Mouse (Mus musculus): Measurements from ENCODE around the gene Fgf2. TPM values are rescaled to one million over a fixed set of nuclear protein-coding genes. Genes with fewer than 3 reads are reported as not detected.

The Fgf2 gene
- 1 to 10 TPM; 1.6 to 2.3 TPM for total RNA-seq (2021)

DNA sequence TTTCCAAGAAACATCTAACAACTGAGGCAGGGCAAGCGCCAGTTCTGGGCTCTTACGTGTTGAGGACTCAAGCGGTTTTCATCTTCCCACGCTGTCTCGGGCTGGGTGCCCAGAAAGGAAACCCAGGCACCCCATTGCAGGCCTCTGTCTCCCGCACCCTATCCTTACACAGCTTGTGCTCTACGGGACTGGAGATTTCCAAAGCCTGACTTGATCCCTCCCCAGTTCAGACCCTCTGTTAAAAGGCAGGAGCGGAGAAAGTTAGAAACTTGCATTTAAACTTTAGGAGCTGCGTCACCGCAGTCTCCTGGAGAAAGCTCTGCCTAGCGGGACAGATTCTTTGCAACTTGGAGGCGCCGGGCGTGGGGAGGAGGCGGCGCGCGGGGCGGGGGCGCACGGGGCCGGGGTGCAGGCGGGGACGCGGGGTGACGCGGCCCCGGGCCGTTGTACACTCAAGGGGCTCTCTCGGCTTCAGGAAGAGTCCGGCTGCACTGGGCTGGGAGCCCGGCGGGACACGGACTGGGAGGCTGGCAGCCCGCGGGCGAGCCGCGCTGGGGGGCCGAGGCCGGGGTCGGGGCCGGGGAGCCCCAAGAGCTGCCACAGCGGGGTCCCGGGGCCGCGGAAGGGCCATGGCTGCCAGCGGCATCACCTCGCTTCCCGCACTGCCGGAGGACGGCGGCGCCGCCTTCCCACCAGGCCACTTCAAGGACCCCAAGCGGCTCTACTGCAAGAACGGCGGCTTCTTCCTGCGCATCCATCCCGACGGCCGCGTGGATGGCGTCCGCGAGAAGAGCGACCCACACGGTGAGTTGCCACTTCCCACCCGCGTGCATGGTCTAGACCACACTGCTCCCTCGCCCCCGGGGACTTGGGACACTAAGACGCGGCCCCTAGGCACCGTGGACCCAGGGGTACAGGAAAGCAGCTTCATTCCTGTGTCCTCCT, at the start of gene Fgf2:
Gene Fgf2 (plus strand): TSS at position 126 of the 945 bp plus-strand sequence.
- DNase-seq: peak; percentile 14
- intact Hi-C loops (cut with DNase I): no loop called here

DNA sequence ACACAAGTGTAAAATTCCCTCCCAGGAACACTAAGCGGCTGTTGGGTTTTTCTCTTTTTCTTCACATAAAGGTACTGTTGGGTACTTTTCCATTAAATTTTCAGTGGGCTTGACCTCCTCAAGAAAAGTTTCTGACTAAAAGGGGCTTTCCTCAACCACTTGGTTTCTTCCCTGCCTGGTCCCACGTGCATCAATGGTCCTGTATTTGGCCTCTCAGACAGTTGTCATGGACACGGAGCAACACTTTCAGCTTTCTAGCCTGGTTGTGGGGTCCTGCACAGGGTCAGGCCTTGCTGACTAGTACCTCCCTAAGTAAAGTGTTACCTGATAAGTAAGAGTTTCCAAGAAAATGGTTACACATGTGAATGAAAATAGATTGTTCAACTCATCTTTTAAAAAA, 48.7 kb upstream of the Fgf2 start:
- DNase-seq: no peak
- intact Hi-C loops (cut with DNase I): no loop called here

DNA sequence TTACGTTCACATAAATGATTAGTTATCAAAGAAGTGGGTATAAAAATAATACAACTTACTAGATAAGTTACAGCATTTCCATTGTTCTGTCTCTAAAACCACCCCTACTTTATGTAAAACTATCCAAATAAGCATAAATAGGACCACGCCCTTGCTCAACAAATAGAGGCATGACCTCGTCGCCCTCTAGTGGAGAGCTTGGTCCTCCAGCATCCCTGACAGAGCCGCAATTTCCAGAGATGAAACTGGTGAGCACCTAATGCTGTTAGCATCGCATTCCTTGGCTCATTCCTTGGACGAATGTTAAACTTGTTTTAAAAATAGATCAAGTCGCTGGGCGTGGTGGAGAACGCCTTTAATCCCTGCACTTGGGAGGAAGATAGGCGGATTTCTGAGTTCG, 45.5 kb upstream of the Fgf2 start:
- intact Hi-C loops (cut with DNase I): no loop called here
- peak; percentile 45 for DNase-seq

DNA sequence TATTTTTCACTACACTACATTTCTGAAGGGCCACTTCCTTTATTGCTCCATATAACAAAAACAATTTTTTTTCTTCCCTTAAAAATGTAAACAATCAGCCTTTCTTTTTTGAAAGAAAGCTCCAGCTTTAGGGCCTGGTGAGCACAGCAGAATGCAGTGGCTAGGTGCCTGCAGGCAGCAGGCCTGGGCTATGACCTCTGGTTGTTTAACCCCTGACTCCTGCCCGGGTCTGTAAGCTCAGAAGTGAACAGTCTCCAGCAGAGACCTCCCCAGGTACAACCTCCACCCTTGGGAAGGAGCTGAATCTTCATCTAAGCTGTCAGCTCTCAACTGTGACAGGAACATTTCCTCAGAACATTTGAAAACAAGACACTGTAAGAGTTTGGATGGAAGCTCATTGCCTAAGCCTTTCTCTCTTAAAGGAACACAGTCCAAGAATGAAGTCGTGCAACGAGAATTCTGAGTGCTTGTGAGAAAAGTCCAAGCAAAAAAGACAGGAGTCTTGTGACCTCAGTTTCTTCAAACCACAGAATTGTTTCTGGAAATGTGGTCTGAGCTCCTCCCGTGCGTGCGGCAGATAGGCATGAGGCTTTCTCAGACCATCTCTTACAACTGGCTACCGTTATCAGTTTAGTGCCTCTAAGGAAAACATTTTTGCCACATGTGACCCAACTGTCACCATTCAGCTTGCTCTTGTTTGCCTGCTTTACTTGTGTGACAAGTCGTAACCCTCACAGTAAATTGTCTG, 44.6 kb upstream of the Fgf2 start:
- intact Hi-C loops (cut with DNase I): no loop called here
- DNase-seq: no peak

DNA sequence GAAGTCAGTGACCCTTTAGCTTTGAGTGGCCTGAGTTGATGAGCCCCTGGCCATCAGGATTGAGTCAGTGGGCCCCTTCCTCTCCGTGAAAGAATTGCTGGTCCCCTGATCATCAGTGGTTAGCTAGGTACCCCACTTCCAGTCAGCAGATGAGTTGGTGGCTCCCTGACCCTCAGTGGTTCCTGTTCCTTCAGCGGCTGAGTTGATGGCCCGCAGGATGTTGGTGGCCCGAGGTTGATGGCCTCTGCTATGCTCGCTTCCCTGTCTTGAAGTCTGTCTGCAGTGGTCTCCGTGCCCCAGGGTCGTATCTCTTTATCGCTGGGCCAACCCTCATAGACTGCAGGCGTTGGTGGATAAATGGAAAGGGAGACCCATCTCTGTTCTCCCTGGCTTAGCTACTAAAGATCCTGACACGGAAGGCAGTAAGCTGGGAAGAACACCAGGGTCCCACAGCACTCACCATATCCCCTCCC, 36.2 kb upstream of the Fgf2 start:
- intact Hi-C loops (cut with DNase I): loop anchor here (10.0 kb wide), 1 partner anchor 103 kb away; the partner anchor contains the start of gene Spata5
- DNase-seq: peak; percentile 8

DNA sequence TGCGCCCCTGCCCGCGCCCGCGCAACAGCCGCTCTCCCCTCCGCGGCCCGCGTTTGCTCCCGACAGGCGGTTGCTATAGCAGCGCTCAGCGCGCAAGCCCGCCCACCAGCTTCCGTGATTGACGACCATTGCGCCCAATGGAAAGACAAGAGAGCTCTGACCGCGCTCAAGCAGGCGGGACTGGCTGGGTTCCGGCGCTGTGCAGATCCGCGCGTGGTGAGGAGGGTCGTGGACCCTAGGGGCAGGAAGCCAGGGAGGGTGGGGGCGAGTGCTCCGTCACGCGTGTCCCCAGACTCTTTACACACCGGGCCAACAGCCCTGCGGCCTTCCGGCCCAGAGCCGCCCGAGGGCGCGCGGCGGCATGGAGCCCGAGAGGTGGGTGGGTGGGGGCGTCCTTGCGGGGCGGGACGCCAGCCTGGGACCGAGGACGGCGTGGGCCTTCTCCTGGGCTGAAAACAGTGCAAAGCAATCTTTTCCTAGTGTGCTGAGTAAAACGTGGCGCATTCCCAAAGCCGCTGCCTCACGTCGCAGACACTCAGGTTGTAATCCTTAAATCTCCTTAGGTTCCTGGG, 35.7 kb upstream of the Fgf2 start, which contains the start of the genes Bbs12 and Cetn4:
Gene Bbs12 (plus strand): TSS at position 185 of the 572 bp plus-strand sequence.
Gene Cetn4 (minus strand): TSS at position 339 of the 572 bp plus-strand sequence.
- intact Hi-C loops (cut with DNase I): loop anchor here (10.0 kb wide), 1 partner anchor 102 kb away; the partner anchor contains the start of gene Spata5
- peak; percentile 96 for DNase-seq

DNA sequence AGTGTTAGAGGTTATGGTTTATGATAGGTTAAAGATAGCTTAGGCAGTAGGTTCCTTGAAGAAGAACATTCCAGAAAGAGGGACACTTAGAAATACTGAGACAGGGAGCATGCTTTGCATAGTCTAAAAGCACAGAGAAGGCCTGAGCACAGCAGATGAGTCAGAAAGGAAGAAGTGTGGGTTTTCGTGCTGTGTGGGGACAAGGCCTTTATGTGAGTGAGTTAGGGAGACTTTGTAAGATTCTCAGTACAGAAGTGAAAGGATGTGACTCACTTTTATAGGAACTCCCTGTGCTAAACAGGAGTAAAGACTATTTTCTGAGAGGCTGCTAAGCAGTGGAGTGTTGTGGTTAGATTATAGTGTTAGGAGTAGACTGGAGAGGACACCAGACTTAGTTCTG, 34.8 kb upstream of the Fgf2 start:
- no peak for DNase-seq

DNA sequence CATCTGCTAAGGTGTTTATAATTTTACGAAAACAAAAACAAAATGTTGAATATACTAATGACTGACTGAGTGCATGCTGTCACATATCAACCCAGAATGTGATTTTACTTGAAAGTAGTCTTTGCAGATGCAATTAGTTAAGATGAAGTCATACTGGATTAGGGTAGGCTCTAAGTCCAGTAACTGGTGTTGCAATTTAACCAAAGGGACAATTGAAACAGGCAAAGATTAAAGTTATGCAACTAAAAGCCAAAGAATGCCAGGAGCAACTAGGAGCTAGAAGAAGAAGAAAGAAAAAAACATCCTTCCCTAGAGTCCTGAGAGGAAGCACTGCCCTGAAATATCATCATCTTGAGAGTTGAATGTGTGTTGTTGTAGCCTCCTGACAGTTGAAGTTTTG, 31.9 kb upstream of the Fgf2 start:
- intact Hi-C loops (cut with DNase I): loop anchor here (10.0 kb wide), 1 partner anchor 99 kb away; the partner anchor contains the start of gene Spata5
- DNase-seq: no peak

More for the DNA sequence above, 34.8 kb upstream of the Fgf2 start:
- intact Hi-C loops (cut with DNase I): loop anchor here (10.0 kb wide), 1 partner anchor 101 kb away; the partner anchor contains the start of gene Spata5

DNA sequence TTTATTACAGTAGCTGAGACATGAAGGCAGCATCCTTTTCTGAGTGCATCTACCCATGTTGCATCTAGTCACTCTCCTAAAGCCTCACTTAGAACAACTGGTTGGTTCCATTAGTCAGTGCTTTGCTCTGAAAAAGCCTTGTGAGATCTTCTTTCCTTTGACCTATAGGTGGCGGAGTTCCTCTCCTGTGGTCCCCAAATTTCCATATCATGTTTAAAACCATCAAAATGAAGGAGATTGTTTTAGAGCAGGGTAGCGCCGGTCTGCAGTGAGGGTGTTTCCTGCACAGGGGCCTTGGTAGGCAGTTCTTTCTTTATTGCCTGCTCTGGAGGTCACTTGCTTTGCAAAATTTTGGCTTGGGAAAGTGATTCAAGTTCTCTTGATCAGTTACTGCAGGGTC, 23.8 kb upstream of the Fgf2 start:
- intact Hi-C loops (cut with DNase I): no loop called here
- DNase-seq: no peak

DNA sequence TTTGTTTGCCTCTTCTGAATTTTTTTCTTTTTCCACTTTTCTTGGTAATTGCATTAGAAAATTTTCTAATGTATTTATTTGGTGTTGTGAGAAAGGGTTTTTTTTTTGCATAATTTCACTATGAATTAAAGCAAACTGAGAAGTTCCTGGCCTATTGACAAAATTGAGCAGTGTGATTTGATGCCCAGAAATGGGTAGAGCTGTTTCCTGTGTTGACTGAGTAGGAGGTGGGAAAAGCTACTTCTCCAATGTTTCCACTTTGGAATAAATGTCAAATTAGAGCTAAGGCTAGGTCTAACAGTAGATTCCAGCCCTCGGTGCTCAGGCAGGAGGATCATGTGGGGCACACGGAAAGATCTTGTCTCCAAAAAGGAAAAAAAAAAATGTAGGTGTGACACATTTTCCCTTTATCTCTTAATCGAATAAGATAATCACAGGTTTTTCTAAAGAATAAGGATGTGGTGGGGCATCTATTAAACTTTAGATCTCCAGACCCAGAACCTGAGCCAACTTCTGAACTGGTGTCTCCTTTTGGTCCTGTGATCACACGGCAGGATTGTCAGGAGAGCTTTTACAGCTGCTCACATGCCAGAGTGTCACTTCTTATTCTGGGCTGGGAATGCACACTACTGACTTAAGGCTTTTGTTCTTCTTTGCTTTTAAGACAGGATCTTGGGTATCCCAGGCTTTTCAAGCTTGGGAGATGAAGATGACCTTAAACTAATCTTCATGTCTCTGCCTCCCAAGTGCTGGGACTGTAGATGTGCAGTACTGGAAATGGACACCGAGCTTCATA, 22.6 kb upstream of the Fgf2 start:
- intact Hi-C loops (cut with DNase I): no loop called here

DNA sequence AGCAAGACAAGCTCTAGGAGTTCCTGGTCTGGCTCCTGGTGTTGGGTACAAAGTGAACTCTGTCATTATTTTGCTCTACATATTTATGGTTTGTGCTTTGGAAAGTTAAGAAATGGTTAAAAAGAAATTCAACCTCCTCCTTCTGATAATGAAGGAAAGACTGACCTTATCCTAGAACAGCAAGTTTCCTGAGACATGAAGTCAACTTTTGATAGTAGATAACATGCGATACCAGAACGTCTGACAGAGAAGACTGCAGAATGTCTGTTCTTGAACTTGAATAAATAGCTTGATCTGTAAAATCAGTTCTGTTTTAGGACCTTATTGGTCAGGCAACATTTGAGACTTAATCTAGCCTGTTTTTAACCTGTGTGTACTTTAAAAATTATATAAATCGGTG, 21.5 kb upstream of the Fgf2 start:
- DNase-seq: no peak
- intact Hi-C loops (cut with DNase I): no loop called here

More for the DNA sequence above, 22.6 kb upstream of the Fgf2 start:
- DNase-seq: no peak

DNA sequence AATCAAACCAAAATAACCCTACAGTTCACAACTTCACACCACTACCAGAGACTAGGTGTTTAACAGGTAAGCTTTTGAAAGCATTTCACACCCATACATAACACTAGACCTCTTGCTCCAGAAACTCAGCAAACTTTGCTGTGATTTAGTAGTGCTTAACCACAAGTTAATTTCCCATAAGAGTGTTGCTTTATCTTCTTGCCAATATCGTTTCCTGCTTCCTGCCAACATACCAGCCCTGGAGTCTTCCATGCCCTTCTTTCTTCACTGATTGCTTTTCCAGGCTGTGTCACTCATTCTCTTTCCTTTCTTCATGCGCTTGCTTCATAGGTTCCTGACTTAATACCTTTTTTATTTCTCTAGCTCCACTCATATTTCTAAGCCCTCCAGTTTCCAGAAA, 19.7 kb upstream of the Fgf2 start:
- no peak for DNase-seq
- intact Hi-C loops (cut with DNase I): no loop called here

DNA sequence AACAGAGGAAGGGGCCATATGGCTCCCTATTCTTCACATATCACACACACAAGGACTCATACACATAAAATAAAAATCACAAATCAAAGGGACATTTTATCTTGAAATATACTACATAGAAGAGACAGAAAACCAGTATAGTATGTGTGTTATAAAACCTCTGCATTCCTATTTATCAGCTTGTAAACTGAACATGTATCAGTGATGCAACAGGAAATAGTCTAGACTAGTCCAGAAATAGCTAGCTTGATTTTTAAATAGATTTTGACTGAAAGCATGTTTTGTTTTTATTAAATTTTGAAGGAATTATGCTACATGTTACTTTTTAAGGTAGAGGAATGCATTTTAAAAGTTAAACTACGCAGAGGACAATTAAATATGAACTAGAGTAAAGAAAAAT, 18.2 kb upstream of the Fgf2 start:
- no peak for DNase-seq
- intact Hi-C loops (cut with DNase I): no loop called here

DNA sequence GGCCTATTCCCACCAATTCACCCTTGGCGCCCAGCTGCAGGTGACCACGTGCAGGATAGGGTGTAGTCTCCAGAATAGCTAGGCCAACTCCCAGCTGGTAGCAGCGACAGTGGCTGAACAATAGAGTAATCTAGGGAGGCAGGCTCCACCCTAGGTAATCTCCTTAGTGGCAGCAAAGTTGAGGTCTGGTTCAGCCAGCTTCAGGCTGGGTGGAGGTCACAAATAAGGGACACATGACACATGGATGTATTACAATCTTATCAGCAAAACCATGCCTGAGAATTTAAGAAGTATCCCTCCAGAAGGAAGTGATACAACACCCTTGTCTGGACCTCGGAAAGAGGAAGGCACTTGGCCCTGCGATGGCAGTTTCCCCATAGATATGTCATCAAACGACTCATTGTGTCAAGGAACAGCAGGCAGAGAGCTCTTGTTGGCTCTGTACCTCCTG, 16.1 kb upstream of the Fgf2 start:
- DNase-seq: no peak
- intact Hi-C loops (cut with DNase I): no loop called here

DNA sequence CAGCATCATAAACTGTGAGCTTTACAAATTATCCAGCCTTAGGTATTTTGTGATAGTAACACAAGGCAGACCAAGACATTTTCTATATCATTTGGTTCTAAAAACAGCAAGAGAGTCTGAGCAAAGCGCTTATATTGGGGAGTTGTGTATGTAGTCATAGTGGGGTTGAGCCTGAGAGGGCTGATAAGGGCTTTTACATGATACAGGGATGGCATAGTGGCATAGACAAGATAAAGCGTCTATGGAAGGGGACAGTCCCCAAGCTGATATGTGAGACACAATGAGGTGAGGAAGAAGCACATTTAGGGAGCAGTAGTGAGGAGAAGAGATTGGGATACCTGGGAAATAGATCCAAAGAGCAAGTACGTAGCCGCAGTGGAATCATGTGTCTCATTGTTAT, 14.1 kb upstream of the Fgf2 start:
- intact Hi-C loops (cut with DNase I): no loop called here
- no peak for DNase-seq

DNA sequence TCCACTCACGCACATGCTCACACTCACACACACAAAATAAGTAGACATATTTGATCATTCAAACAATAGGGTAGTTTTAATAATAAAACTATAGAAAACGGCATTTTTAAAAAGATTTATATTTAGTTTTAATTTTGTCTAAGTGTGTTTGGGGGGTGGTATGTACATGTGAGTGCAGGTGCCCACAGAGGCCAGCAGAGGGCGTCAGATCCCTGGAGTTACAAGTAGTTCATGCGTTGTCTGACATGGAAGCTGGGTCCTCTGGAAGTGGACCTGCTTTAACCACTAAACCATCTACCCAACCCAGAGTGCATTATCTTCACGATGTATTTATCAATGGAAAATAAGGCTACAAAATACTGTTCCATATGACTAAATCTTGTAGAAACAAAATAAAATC, 7.0 kb upstream of the Fgf2 start:
- intact Hi-C loops (cut with DNase I): no loop called here
- DNase-seq: peak; percentile 43

DNA sequence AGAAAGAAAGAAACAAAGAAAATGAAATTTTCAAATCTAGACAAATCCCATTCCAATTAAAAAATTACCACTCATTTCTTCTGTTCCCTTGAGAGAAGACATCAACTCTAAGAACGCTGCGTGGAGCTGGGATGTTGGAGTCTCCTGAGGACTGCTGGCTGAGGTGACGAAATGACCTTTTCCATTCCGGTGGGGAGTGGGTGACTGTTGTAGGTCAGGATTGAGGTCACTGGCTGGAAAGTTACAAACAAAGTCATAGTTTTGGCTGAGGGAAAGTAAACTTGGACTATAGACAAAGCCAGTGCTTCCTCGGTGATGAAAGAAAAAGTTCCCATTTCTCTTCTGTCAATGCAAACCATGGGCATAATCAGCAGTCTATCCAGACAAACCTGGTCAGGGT, 5.3 kb upstream of the Fgf2 start:
- no peak for DNase-seq
- intact Hi-C loops (cut with DNase I): no loop called here

DNA sequence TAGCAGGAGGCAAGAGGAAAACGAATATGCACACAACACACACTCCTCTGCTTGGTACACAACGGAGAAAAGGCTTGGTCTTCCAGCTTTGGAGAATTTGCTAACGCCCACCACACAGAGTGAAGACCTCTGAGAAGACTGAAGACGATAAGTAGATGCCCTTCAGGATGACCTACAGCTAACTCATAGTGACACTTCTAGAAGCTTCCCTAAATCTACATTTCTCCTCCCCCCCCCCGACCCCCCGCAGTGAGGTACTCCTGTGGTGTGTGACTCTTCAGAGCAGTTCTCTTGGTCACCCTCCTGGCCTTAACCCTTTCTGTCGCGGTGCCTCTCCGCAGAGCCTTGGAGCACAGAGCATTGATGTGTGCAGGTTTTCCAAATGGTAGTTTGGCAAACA, 475 bp upstream of the Fgf2 start:
- intact Hi-C loops (cut with DNase I): no loop called here
- DNase-seq: no peak

DNA sequence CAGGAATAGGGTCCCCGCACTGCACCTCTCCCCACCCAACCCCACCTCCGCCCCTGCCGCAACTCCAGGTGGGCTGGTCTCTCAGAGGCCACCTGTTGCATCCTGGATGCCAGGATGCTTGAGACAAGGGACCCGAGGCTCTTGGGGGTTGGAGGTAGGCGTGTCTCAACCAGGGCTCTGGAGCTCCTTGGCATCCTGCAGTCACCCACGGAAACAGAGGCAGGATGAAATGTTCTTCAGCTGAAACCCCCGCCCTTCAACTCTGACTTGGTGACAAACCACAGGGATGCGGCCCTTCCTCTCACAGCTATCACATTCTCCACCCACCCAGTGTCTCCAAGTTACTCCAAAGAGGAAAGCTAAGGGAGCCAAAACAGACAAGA, 1.0 kb downstream of the Fgf2 start:
- no peak for DNase-seq
- intact Hi-C loops (cut with DNase I): no loop called here

DNA sequence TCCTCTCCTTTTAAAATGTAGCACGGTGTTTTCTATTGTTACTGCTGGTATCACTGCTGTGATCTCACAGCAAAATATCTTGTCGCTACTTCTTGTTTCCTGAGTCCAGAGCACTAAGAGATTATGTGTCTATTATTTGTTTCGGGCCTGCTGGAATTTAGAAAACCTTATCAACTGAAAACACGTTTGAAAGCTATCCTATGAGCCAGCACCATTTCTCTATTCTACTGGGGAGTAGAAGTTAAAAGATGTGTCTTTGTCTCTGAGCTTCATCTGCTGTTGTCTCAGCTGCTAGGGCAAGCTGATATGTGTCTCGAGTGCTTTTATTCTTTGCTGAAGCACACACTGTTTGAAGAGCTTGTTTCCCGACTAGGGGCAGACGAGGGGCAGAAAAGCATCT, 2.2 kb downstream of the Fgf2 start:
- no peak for DNase-seq
- intact Hi-C loops (cut with DNase I): no loop called here
